Mouse (Mus musculus): ENCODE measurements at regions not wholly inside any gene's neighbourhood (a gene's known extent, or its start where the extent isn't known, plus 50 kb on each side); places are given as distances from the start of the nearest gene placed in this dataset.

GRCm38 (mm10) chr2:19734164-19734870, 76.8 kb downstream of the Otud1 start:
- TF ChIP-seq EP300 (IDR thresholded peaks at IDR 0.05; ENCODE audit: low read depth) (no peak), CTCF (IDR thresholded peaks at IDR 0.05; ENCODE audit: low read depth) (no peak)
